Mouse (Mus musculus) subcutaneous adipose tissue, adult 2 months (tissue): ENCODE measurements around the gene Gm10842. TPM values are rescaled to one million over a fixed set of nuclear protein-coding genes. Genes with fewer than 3 reads are reported as not detected.

ENCODE experiments used
- polyA plus RNA-seq: library from polyadenylated mRNA; depleted of rRNA; stranded (reverse); fragments of >200 nt; gene quantifications from 2 replicates; pipeline ENCODE4 v1.2.3, GENCODE M21; 2012; ENCODE audit warnings: low replicate concordance; rRNA removed

Gene Gm10842
- not detected in 2 replicates for polyA plus RNA-seq

GRCm38 (mm10) chr11:105146593-105146992 lies at the start of gene Gm10842:
Gene Gm10842, plus strand, starts transcription at chr11:105146893.

GRCm38 (mm10) chr11:105125735-105126519 lies 20.8 kb upstream of the Gm10842 start, which contains the start of gene Mettl2:
Gene Mettl2, plus strand, starts transcription at chr11:105126425.

DNA sequence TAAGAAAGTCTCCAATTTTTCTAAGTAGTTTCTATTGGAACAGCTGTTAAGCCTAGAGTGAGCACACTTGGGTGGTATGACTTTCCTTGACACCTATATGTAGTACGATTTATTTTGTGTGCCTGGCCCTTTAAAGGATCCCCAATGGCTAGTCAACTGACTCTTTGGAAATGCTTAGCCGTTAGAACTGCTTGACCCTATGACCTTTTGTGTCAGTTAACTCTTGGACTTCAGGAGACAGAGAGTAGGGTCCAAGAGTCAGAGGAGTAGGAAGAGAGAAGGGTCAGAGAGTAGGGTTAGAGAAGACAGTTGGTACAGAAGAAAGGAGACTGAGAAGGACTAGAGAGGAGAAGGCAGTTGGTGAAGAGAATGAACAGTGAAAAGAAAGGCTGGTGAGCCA lies 31.8 kb downstream of the Gm10842 start, which contains the start of gene Tlk2:
Gene Tlk2, plus strand, starts transcription at position 292 of the 400 bp plus-strand sequence.

Other genes starting within 250 kb of the Gm10842 start
- 0.09 TPM in 1 of 2 replicates, not detected in the other for gene Efcab3, start 83.3 kb upstream of the Gm10842 start, polyA plus RNA-seq
- gene Mettl2, start 20.5 kb upstream of the Gm10842 start, polyA plus RNA-seq: 15.0 and 21.7 TPM in 2 replicates
- gene Tlk2, start 31.9 kb downstream of the Gm10842 start, polyA plus RNA-seq: 18.4 and 21.7 TPM in 2 replicates
- gene Mrc2, start 145.8 kb downstream of the Gm10842 start, polyA plus RNA-seq: 20.6 and 98.7 TPM in 2 replicates